Mouse (Mus musculus) lung, postnatal 0 days (tissue): ENCODE measurements around the gene Mthfd1l. TPM values are rescaled to one million over a fixed set of nuclear protein-coding genes. Genes with fewer than 3 reads are reported as not detected.
A peak's percentile ranks its signal among the peaks of the same experiment; 100 is the strongest.

Source experiments
- ATAC-seq: fragments of 200-750 bp; cut with Nextera tagmentation; 2 replicates; pipeline ENCODE4 v1.8.0; 2017; ENCODE audit warnings: moderate library complexity
- DNase-seq: peaks from one replicate; pipeline ENCODE4 v3.0.0-alpha.2; 2016; ENCODE audit warnings: low spot score
- H3K27ac ChIP-seq: fragments of 300-500 bp; sonication (generic); 2 replicates; pipeline ENCODE4 v1.5.1; 2014; ENCODE audit warnings: antibody characterized with exemption, mild to moderate bottlenecking, low read length, mixed read lengths
- H3K27me3 ChIP-seq: fragments of 300-500 bp; sonication (generic); replicated peaks from 2 replicates; pipeline ENCODE4 v1.6.1; 2014; ENCODE audit warnings: low read length, mixed read lengths; ENCODE audit not compliant: insufficient read depth
- H3K36me3 ChIP-seq: fragments of 300-500 bp; sonication (generic); 2 replicates; pipeline ENCODE4 v1.6.1; 2014; ENCODE audit warnings: low read length, mixed read lengths; ENCODE audit not compliant: insufficient read depth
- H3K4me1 ChIP-seq: fragments of 300-500 bp; sonication (generic); 2 replicates; pipeline ENCODE4 v1.6.1; 2014; ENCODE audit warnings: antibody characterized with exemption, low read depth, low read length, mixed read lengths; ENCODE audit not compliant: insufficient read depth
- H3K4me2 ChIP-seq: fragments of 300-500 bp; sonication (generic); replicated peaks from 2 replicates; pipeline ENCODE4 v1.6.1; 2014; ENCODE audit warnings: low read depth, mild to moderate bottlenecking, low read length, moderate library complexity, mixed read lengths
- H3K4me3 ChIP-seq: fragments of 300-500 bp; sonication (generic); 2 replicates; pipeline ENCODE4 v1.5.1; 2014; ENCODE audit warnings: low read depth, low read length
- H3K9ac ChIP-seq: fragments of 300-500 bp; sonication (generic); replicated peaks from 2 replicates; pipeline ENCODE4 v1.6.1; 2014; ENCODE audit warnings: low read depth, mild to moderate bottlenecking
- H3K9me3 ChIP-seq: fragments of 300-500 bp; sonication (generic); 2 replicates; pipeline ENCODE4 v1.6.1; 2016; ENCODE audit warnings: low read length, mixed read lengths
- CTCF ChIP-seq: IDR thresholded peaks from 2 replicates; pipeline ENCODE4 v1.5.1; 2016; ENCODE audit warnings: antibody characterized with exemption, mild to moderate bottlenecking
- EP300 ChIP-seq: IDR thresholded peaks from 2 replicates; pipeline ENCODE4 v1.6.1; 2016; ENCODE audit warnings: antibody characterized with exemption, mild to moderate bottlenecking, control low read depth
- WGBS: fragments of 180-500 bp; shearing (Covaris S2); extraction: QIAGEN DNeasy Blood & Tissue Kit; methylation state at CpG from one replicate; pipeline ENCODE4 v1.1.7; 2014; 5-methylcytosine and 5-hydroxymethylcytosine counted together
- polyA plus RNA-seq: library from polyadenylated mRNA; unstranded; fragments of >200 nt; fragmentation: Nextera tagmentation; extraction: Ambion mirVana; gene quantifications from 2 replicates; pipeline ENCODE4 v1.2.1, GENCODE M21; 2015

The Mthfd1l gene
- polyA plus RNA-seq, 1 experiment from 2014 or later = 3.7 TPM

DNA sequence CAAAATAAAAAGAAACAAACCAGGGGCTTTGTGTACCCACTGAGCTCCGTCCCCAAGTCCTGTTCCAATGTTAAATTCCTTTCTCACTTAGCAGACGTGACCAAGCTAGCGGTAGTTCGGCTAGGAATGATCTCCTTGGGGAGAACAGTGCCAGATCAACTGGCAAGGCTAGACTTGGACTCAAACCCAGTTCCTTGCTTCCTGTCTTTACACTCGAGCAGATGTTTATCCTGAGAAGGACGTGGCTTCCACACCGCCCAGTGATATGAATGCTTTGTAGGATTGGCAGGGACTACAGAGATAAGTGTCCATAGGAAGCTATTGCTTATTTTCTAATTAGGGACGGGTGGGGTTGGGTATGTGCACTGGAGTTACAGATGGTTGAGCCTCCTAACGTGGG lies 191.8 kb downstream of the Mthfd1l start:
- H3K9ac ChIP-seq = no peak overlapping the region
- DNase-seq = no peak
- H3K27me3 ChIP-seq = no peaks in the 10 kb centered on the region
- WGBS = 53% methylated on average over 9 of the region's 9 CpGs
- no peaks in the 10 kb centered on the region for H3K4me1 ChIP-seq
- H3K4me2 ChIP-seq = no peak overlapping the region
- no peak overlapping the region for H3K4me3 ChIP-seq
- 0 out of 2 replicates have a peak, but pooled peaks cover 4% of the 10 kb centered on the region for H3K9me3 ChIP-seq
- H3K36me3 ChIP-seq = no peaks in the 10 kb centered on the region
- H3K27ac ChIP-seq = no peak overlapping the region
- ATAC-seq = no peak
- TF ChIP-seq CTCF = no peak
- peak; percentile 49; the same call in 1 of the 2 replicates for TF ChIP-seq EP300

- H3K27me3 ChIP-seq = no peaks in the 10 kb centered on the region
- ATAC-seq = no peak
- no peaks in the 10 kb centered on the region for H3K4me1 ChIP-seq
- H3K27ac ChIP-seq = no peak overlapping the region
- no peak overlapping the region for H3K4me2 ChIP-seq
- no peak overlapping the region for H3K4me3 ChIP-seq
- H3K36me3 ChIP-seq = no peaks in the 10 kb centered on the region
- no peak overlapping the region for H3K9ac ChIP-seq
- TF ChIP-seq EP300 (no peak), CTCF (no peak)
- DNase-seq = no peak
- 0 out of 2 replicates have a peak, but pooled peaks cover 4% of the 10 kb centered on the region for H3K9me3 ChIP-seq
- 23% methylated on average over 5 of the region's 5 CpGs for WGBS
Measured at GRCm38 (mm10) chr10:4168222-4168798, 195.4 kb downstream of the Mthfd1l start.

- DNase-seq = no peak
- Histone ChIP-seq H3K9me3 (no peaks in the 10 kb centered on the region), H3K9ac (no peak overlapping the region), H3K4me3 (no peak overlapping the region), H3K27me3 (no peaks in the 10 kb centered on the region), H3K36me3 (no peaks in the 10 kb centered on the region), H3K4me2 (no peak overlapping the region), H3K4me1 (no peaks in the 10 kb centered on the region), H3K27ac (no peak overlapping the region)
- WGBS = 71% methylated on average over 5 of the region's 5 CpGs
- no peak for ATAC-seq
- TF ChIP-seq CTCF = no peak
- TF ChIP-seq EP300 = no peak
Measured at GRCm38 (mm10) chr10:4174229-4174628, 201.3 kb downstream of the Mthfd1l start.

- Histone ChIP-seq H3K4me1 (no peaks in the 10 kb centered on the region), H3K9ac (no peak overlapping the region), H3K9me3 (no peaks in the 10 kb centered on the region), H3K4me3 (no peak overlapping the region), H3K4me2 (no peak overlapping the region), H3K36me3 (no peaks in the 10 kb centered on the region), H3K27ac (no peak overlapping the region), H3K27me3 (no peaks in the 10 kb centered on the region)
- ATAC-seq (no peak), DNase-seq (peak; percentile 13)
- TF ChIP-seq EP300 (no peak), CTCF (no peak)
- WGBS = 43% methylated on average over 3 of the region's 3 CpGs
Measured at GRCm38 (mm10) chr10:4174717-4175116, 201.8 kb downstream of the Mthfd1l start.

DNA sequence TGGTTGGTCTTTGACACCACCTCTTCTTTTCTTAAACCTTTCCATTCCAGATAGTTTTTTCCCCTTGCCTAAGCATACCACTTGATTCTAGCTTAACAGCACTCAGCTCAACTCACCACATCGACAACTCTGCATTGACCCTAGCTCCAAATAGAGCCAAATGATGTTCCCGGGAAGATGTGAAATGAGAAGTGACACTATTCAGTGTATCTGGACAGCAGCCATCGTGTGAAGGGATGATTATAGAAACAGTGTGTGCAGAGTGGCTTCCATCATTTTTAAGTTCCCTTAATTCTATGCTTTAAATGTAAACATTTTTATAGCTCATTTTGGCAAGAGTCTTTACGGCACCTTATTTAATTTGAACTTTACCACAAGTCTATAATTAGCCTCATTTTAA lies 204.4 kb downstream of the Mthfd1l start:
- Histone ChIP-seq H3K4me1 (no peaks in the 10 kb centered on the region), H3K9me3 (no peaks in the 10 kb centered on the region), H3K27ac (no peak overlapping the region), H3K9ac (no peak overlapping the region), H3K27me3 (no peaks in the 10 kb centered on the region), H3K36me3 (no peaks in the 10 kb centered on the region), H3K4me2 (no peak overlapping the region), H3K4me3 (no peak overlapping the region)
- WGBS = 65% methylated on average over 4 of the region's 4 CpGs
- DNase-seq (peak; percentile 35), ATAC-seq (no peak)
- TF ChIP-seq EP300 (no peak), CTCF (no peak)

- no peak overlapping the region for H3K4me2 ChIP-seq
- no peaks in the 10 kb centered on the region for H3K27me3 ChIP-seq
- ATAC-seq (no peak), DNase-seq (peak; percentile 14)
- H3K4me3 ChIP-seq = no peak overlapping the region
- no peaks in the 10 kb centered on the region for H3K36me3 ChIP-seq
- no peaks in the 10 kb centered on the region for H3K4me1 ChIP-seq
- H3K9ac ChIP-seq = no peak overlapping the region
- H3K9me3 ChIP-seq = no peaks in the 10 kb centered on the region
- WGBS = 86% methylated on average over 7 of the region's 7 CpGs
- no peak overlapping the region for H3K27ac ChIP-seq
- TF ChIP-seq CTCF (no peak), EP300 (no peak)
Measured at GRCm38 (mm10) chr10:4179049-4179790, 206.3 kb downstream of the Mthfd1l start.
